Mouse (Mus musculus): ENCODE results near the gene Ankle1. TPM values are rescaled to one million over a fixed set of nuclear protein-coding genes. Genes with fewer than 3 reads are reported as not detected.

The Ankle1 gene
- polyA plus RNA-seq, 1 experiment from 2014 or later, result 31.6 TPM

DNA sequence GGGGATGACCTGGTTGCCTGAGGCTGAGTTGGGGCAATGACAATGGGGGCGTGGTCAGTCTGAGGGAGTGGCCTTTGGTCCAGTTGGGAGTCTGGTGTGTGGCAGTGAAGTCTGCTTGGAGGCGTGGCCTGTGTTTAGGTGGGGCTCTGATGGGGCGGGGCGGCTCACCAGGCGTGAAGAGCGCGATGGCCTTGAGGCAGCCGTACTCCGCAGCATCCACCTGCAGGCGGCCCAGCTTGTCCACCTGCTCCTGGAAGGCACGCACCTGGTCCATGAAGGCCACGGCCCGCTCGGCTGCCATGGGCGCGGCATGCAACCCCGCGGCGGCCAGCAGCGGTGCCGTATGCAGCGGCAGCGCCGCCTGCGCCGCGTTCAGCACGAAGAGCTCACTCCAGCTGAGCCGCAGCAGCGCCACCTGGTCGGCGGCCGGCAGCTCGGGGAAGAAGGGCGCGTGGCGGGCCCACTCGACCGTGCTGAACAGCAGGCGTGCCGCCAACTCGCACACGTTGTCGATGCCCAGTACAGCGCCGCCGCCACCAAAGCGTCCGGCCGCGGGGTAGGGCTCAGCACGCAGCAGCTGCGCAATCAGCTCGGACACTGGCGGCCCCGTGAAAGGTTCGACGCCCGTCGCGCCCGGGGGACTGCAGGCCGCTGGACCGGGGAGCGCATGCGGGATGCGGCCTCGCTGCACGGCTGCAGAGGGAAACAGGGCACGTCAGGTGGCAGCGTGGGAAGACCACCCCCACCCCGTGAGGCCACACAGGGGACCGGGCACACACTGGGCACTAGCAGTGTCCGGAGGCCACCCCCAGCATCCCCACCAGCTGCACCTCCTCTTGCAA, 30.0 kb upstream of the Ankle1 start:
- Histone ChIP-seq H3K36me3 (peaks cover 25% of the 10 kb centered on the region), H3K9me3 (no peaks in the 10 kb centered on the region), H3K4me2 (replicated peaks) (peak overlapping the region; percentile 61), H3K4me3 (replicated peaks) (peak overlapping the region; percentile 20), H3K4me1 (replicated peaks) (peaks cover 45% of the 10 kb centered on the region), H3K9ac (peak overlapping the region; percentile 27), H3K27me3 (replicated peaks) (no peaks in the 10 kb centered on the region), H3K27ac (peak overlapping the region; percentile 64)
- ATAC-seq, result peak; percentile 52
- 14% methylated on average over 74 of the region's 74 CpGs for WGBS

DNA sequence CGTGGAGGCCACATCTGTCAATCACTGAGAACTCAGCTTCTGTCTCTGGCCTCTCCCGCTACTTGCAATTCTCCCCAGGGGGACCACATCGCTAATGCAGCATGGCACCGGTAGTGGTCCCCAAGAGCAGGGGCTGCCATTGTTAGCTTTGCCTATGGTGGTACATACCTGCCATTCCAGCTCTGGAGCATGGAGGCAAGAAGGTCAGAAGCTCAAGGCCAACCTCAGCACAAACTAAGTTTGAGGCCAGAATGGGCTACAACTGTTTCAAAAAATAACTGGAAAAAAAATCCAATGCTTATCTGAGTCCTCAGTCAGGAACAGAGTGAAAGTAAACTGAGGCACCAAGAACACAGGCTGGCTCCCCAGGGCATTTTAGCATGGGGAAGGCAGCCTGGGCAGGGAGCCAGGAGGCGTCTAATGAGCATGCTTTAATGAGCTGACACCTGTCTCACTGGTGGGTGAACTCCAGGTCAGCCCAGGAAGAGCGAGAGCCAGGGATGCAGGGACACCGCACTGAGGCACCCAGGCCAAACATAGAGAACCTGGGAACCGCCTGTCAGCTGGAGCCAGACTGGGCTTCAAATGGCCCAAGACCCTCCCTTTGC, 29.3 kb upstream of the Ankle1 start:
- Histone ChIP-seq H3K4me3 (replicated peaks) (peak overlapping the region; percentile 20; the same call in 1 of the 2 replicates), H3K9me3 (no peaks in the 10 kb centered on the region), H3K27ac (peak overlapping the region; percentile 64; the same call in 1 of the 2 replicates), H3K9ac (peak overlapping the region; percentile 27; the same call in 1 of the 2 replicates), H3K4me1 (replicated peaks) (peaks cover 44% of the 10 kb centered on the region), H3K36me3 (peaks cover 25% of the 10 kb centered on the region), H3K27me3 (replicated peaks) (no peaks in the 10 kb centered on the region), H3K4me2 (replicated peaks) (peak overlapping the region; percentile 61)
- 58% methylated on average over 8 of the region's 8 CpGs for WGBS
- ATAC-seq, result no peak

DNA sequence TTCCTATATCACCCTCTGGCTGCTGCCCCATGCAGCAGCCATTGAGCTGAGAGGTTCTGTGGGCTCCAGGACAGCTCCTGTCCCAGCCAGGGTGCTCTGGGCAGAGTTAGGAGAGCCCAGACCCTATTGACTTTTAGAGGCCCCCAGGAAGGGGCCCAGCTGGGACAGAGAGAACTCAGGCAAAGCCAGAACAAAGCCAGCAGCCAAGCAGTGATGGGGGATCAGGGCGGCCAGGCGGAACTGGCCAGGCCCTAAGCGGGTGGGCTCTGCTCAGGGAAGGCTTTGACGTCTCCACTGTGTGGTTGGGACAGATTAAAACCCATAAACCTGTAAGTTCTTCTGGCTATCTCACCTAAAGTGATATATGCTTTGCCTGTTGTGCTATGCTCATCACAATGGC, 26.8 kb upstream of the Ankle1 start:
- peaks cover 60% of the 10 kb centered on the region for H3K4me1 ChIP-seq (replicated peaks)
- no peaks in the 10 kb centered on the region for H3K9me3 ChIP-seq
- 73% methylated on average over 4 of the region's 4 CpGs for WGBS
- H3K4me3 ChIP-seq (replicated peaks), result peak overlapping the region; percentile 88
- peak overlapping the region; percentile 90 for H3K4me2 ChIP-seq (replicated peaks)
- 0 out of 2 replicates have a peak overlapping the region, but pooled peaks have one; percentile 4 for H3K27ac ChIP-seq
- ATAC-seq, result no peak
- H3K36me3 ChIP-seq, result peaks cover 25% of the 10 kb centered on the region
- peak overlapping the region; percentile 92 for H3K9ac ChIP-seq
- no peaks in the 10 kb centered on the region for H3K27me3 ChIP-seq (replicated peaks)

DNA sequence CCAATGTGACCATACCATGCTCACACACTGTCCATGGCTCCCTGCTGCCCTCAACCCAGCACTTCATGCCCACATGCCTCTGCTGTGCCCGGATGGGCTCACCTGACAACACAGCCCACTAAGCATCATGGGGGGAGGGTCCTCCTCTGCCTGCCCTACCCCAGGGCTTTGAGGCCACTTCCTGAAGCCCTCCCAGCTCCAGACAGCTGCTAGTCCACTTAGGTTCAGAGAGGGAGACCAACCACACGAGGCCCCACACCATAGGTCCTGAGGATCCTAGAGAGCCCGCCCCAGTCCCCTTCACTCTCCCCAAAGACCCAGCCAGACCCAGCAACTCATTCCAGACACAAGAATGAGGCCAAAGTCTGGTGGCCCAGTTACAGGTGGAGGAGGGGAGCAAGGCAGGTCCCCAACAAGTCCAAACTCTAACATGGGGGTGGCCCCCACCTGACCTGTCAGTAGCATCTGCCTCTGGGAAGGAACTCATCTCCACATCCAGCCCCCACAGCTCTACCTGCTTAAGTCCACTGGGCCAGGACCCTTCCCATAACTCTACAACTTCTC, 26.2 kb upstream of the Ankle1 start:
- WGBS, result 38% methylated on average over 3 of the region's 3 CpGs
- Histone ChIP-seq H3K9me3 (no peaks in the 10 kb centered on the region), H3K4me1 (replicated peaks) (peaks cover 61% of the 10 kb centered on the region), H3K4me3 (replicated peaks) (peak overlapping the region; percentile 88), H3K9ac (peak overlapping the region; percentile 92), H3K27ac (0 out of 2 replicates have a peak overlapping the region, but pooled peaks have one; percentile 4), H3K36me3 (peaks cover 21% of the 10 kb centered on the region), H3K27me3 (replicated peaks) (no peaks in the 10 kb centered on the region), H3K4me2 (replicated peaks) (peak overlapping the region; percentile 90)
- ATAC-seq, result no peak

DNA sequence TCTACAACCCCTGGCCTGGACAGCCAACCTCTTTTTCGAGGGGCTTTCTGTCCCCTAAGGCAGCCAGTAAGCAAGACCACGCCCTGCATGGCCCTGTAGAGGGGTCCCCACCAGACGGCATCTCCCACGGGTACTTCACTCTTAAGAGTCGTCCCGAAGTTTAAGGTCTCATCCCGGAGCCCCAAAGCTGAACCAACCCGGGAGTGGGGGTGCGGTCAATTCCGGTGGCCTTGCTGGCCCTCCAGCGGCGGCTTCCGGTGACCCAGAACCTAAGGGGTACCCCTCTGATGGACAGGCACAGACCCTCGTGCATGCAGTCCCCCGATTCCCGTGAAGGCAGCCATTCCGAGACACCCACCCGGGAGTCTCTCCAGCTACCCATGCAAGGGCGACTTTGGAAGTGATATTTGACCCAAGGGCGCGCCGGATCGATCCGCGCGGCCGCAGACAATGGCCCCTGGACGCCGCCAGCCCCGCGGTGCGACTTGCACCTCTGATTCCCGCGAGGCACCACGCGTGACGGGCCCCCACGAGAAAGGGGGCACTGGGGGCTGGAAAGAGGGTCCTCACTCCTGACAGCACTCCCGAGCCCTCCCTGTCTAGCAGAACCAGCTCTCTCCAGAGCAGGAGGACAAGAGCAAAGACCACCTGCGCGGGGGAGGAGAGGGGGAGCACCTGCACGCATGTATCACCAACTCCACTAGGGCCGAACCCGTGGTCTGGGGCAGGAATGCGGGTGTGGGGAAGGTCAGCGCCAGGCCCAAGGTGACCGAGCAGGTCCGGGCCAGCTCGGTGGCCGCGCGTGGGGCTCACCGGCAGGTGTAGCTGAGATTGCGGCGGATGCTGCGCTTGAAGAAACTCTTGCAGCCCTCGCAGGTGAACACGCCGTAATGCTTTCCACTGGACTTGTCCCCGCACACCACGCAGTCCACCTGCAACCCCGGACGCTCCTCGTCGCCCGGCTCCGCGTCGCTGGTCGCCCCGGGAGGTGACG, 25.3 kb upstream of the Ankle1 start:
- H3K27me3 ChIP-seq (replicated peaks), result no peaks in the 10 kb centered on the region
- no peaks in the 10 kb centered on the region for H3K9me3 ChIP-seq
- peak overlapping the region; percentile 92 for H3K9ac ChIP-seq
- peak overlapping the region; percentile 88 for H3K4me3 ChIP-seq (replicated peaks)
- H3K4me2 ChIP-seq (replicated peaks), result peak overlapping the region; percentile 90
- under 1% methylated on average over 70 of the region's 72 CpGs for WGBS
- peak overlapping the region; percentile 94 for H3K27ac ChIP-seq
- H3K36me3 ChIP-seq, result peaks cover 15% of the 10 kb centered on the region
- no peak for ATAC-seq
- peaks cover 56% of the 10 kb centered on the region for H3K4me1 ChIP-seq (replicated peaks)

DNA sequence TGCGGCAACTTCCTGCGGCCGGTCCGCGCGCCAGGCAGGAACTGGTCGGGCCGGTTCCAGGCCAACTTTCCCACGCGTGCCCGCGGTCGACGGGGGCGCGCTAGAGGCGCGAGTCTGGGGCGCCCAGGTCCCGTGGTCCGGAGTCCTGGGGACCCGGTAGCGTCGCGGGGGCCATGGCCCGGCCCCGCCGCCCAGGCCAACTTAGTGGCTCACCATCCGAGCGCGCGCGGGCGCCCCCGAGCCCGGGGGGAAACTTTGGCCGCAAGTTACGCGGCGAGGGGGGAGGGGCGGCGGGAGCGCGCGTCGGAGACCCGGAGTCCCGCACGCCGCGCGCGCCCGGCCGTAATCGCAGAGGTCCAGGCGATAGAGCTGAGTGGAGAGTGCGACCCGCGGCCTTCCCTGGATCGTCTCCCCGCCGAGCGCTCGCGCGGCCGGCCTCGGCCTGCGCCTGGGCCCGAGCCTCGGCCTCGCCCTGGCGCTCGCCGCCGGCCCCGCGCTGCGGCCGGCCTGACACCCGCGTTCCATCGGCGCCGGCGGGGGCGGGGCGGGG, 24.3 kb upstream of the Ankle1 start, which contains the start of gene Nr2f6:
Gene Nr2f6 (minus strand): TSS at position 540 of the 550 bp plus-strand sequence.
- Histone ChIP-seq H3K27ac (peak within 1 kb of the TSS; percentile 98), H3K9me3 (no peaks in the 10 kb centered on the region), H3K4me1 (replicated peaks) (peaks cover 45% of the 10 kb centered on the region), H3K36me3 (peaks cover 12% of the 10 kb centered on the region), H3K27me3 (replicated peaks) (no peaks in the 10 kb centered on the region), H3K9ac (peak within 1 kb of the TSS; percentile 92), H3K4me2 (replicated peaks) (peak within 1 kb of the TSS; percentile 90), H3K4me3 (replicated peaks) (peak within 1 kb of the TSS; percentile 88)
- WGBS, result under 1% methylated on average over 76 of the region's 89 CpGs
- peak; percentile 42 for ATAC-seq

DNA sequence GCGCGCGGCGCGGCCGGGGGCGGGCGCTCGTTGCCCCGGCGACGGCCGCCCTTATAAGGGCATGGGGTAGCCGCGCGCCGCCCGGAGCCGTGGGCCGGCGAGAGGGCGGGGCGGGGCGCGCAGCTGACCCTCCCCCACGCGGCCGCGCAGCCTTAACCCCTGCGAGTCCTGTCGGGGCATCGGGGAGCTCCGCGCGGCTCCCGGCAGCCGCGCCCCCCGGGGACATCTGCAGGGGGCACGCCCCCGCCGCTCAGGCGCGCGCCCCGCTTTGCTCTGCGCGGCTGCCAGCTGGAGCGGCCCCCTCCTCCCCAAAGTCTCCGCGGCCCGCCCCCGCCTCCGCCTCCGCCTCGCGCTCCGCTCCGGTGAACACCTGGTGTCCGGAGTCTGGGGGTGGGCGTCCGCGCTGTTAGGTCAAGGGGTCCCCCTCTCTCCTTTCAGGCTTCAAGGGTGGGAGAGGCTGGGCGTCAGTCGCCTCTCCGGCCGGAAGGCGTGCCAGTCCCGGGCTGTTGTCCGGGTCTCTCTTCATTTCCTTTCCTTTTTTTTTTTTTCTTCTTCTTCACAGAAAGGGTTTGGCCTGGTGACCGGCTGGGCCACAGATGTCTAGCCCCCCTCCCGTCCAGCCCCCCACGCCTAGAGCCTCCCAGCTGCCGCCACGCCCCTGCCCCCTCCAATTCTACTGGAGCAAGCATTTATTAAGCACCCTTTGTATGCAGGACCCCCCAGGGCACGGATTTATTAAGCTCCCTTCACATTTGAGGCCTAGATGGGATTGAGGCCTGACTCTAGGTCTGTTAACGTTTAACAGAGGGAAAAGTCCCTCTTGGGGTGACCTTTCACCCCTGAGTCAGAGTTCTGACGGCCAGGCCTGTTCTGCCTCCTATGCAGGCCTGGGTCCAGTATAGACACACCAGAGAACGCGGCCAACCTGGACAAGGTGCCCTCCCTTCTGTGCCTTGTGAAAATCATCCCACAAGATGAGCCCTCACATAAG, 23.5 kb upstream of the Ankle1 start:
- WGBS, result 1% methylated on average over 71 of the region's 80 CpGs
- H3K4me1 ChIP-seq (replicated peaks), result peaks cover 38% of the 10 kb centered on the region

DNA sequence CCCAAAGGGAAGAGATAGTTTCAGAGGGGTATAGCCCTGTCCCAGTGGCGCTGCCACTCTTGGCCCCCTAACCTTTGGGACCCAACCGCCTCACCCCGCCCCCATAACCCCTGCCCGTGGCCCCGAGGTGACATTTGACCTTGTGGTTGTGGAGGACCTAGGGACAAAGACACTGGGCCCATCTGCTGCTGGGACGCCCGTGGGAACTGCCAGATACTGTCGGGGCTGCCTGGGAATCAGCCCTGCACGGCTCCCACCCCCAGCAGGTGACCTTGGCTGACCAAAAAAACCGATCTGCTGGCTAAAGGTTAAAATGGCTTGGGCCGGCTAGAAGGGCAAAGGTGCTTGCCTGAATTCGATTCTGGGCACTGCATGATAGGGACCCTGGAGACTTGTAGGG, 22.4 kb upstream of the Ankle1 start:
- Histone ChIP-seq H3K4me1 (replicated peaks) (peaks cover 36% of the 10 kb centered on the region), H3K36me3 (no peaks in the 10 kb centered on the region), H3K4me2 (replicated peaks) (peak overlapping the region; percentile 90), H3K27me3 (replicated peaks) (no peaks in the 10 kb centered on the region), H3K4me3 (replicated peaks) (no peak overlapping the region; the same call in 1 of the 2 replicates), H3K27ac (peak overlapping the region; percentile 98), H3K9ac (peak overlapping the region; percentile 20; the same call in 1 of the 2 replicates), H3K9me3 (no peaks in the 10 kb centered on the region)
- ATAC-seq, result no peak
- 30% methylated on average over 12 of the region's 12 CpGs for WGBS

More for the DNA sequence above, 23.5 kb upstream of the Ankle1 start:
- ATAC-seq, result peak; percentile 88
- Histone ChIP-seq H3K4me3 (replicated peaks) (peak overlapping the region; percentile 88), H3K27me3 (replicated peaks) (no peaks in the 10 kb centered on the region), H3K9ac (peak overlapping the region; percentile 92), H3K36me3 (peaks cover 5% of the 10 kb centered on the region), H3K27ac (peak overlapping the region; percentile 98), H3K9me3 (no peaks in the 10 kb centered on the region), H3K4me2 (replicated peaks) (peak overlapping the region; percentile 90)

DNA sequence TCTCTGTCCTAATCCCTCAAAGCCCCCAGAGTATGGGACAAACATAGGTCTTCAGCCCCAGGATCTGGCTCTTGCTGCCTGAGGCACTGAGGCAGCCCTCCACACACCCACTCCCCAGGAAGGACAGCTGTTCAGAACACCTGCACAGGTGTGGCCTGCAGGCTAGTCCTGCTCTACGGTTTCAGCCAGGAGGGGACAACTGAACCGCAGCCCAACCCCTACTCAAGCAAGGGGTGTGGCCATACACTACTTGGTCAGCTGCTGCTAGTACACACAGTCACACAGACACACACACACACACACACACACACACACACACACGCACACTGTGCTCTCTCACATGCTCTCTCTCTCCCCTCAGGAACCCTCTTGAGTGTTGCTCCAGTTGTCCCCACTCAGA, 21.9 kb upstream of the Ankle1 start:
- Histone ChIP-seq H3K4me1 (replicated peaks) (peaks cover 32% of the 10 kb centered on the region), H3K9ac (peak overlapping the region; percentile 20; the same call in 1 of the 2 replicates), H3K36me3 (no peaks in the 10 kb centered on the region), H3K9me3 (no peaks in the 10 kb centered on the region), H3K4me3 (replicated peaks) (no peak overlapping the region), H3K4me2 (replicated peaks) (peak overlapping the region; percentile 90; the same call in 1 of the 2 replicates), H3K27me3 (replicated peaks) (no peaks in the 10 kb centered on the region), H3K27ac (peak overlapping the region; percentile 98)
- WGBS, result 41% methylated on average over 3 of the region's 3 CpGs
- ATAC-seq, result no peak

DNA sequence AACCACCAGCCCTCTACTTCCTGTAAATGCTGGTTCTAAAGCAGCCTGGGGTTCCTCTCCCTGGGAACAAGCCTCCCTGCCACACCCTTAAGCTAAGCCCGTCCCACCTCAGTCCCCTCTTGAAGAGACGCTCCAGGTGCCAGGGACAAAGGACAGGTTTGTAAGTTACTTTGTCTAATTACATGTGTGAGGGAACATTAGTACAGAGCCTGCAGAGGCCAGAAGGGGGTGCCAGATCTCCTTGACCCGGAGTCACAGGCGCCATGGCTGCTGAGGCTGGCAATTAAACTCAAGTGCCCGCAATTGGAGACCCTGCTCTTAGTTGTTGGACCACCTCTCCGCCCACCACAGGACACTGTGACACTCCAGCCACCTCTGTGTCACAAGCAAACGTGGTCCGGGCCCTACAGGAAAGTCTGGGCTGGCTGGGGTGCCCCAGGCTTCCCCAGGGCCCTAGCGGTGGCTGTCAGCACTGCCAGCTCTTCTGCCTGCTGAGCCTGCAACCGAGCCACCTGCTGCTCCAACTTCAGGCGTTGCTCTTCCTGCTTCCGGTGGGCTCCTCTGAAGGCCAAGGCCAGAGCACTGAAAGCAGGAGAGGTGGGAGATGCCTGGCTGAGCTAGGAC, 20.5 kb upstream of the Ankle1 start:
- no peaks in the 10 kb centered on the region for H3K27me3 ChIP-seq (replicated peaks)
- H3K36me3 ChIP-seq, result no peaks in the 10 kb centered on the region
- no peak for ATAC-seq
- no peak overlapping the region for H3K4me2 ChIP-seq (replicated peaks)
- no peaks in the 10 kb centered on the region for H3K9me3 ChIP-seq
- 74% methylated on average over 12 of the region's 12 CpGs for WGBS
- no peak overlapping the region for H3K9ac ChIP-seq
- no peak overlapping the region for H3K27ac ChIP-seq
- no peak overlapping the region for H3K4me3 ChIP-seq (replicated peaks)
- H3K4me1 ChIP-seq (replicated peaks), result peaks cover 17% of the 10 kb centered on the region
